Mouse (Mus musculus) heart, embryonic 11.5 days (tissue): ENCODE measurements around the gene Ciz1. TPM values are rescaled to one million over a fixed set of nuclear protein-coding genes. Genes with fewer than 3 reads are reported as not detected.

Experiments used
- ATAC-seq: fragments of 200-750 bp; cut with Nextera tagmentation; replicated peaks from 2 replicates; pipeline ENCODE4 v1.8.0; 2017; ENCODE audit warnings: moderate library complexity; ENCODE audit not compliant: insufficient number of reproducible peaks, low FRiP score, low TSS enrichment
- H3K27ac ChIP-seq: fragments of 300-500 bp; sonication (generic); 2 replicates; pipeline ENCODE4 v1.5.1; 2014; ENCODE audit warnings: mild to moderate bottlenecking, low read depth, low read length
- H3K27me3 ChIP-seq: fragments of 300-500 bp; sonication (generic); 2 replicates; pipeline ENCODE4 v1.6.1; 2014; ENCODE audit warnings: mild to moderate bottlenecking, low read length, mixed read lengths; ENCODE audit not compliant: control insufficient read depth, insufficient read depth
- H3K36me3 ChIP-seq: fragments of 300-500 bp; sonication (generic); 2 replicates; pipeline ENCODE4 v1.6.1; 2014; ENCODE audit warnings: mild to moderate bottlenecking, low read length, moderate library complexity, mixed read lengths; ENCODE audit not compliant: control insufficient read depth, insufficient read depth
- H3K4me1 ChIP-seq: fragments of 300-500 bp; sonication (generic); 2 replicates; pipeline ENCODE4 v1.6.1; 2014; ENCODE audit warnings: low read length; ENCODE audit not compliant: control insufficient read depth, insufficient read depth
- H3K4me2 ChIP-seq: fragments of 300-500 bp; sonication (generic); 2 replicates; pipeline ENCODE4 v1.6.1; 2014; ENCODE audit warnings: mild to moderate bottlenecking, moderate library complexity
- H3K4me3 ChIP-seq: fragments of 300-500 bp; sonication (generic); 2 replicates; pipeline ENCODE4 v1.5.1; 2014; ENCODE audit warnings: low read depth, low read length
- H3K9ac ChIP-seq: fragments of 300-500 bp; sonication (generic); 2 replicates; pipeline ENCODE4 v1.6.1; 2014; ENCODE audit warnings: mild to moderate bottlenecking, low read depth, low read length, moderate library complexity
- H3K9me3 ChIP-seq: fragments of 300-500 bp; sonication (generic); replicated peaks from 2 replicates; pipeline ENCODE4 v1.6.1; 2016; ENCODE audit warnings: low read length; ENCODE audit not compliant: control insufficient read depth
- WGBS: fragments of 180-500 bp; shearing (Covaris S2); extraction: QIAGEN DNeasy Blood & Tissue Kit; methylation state at CpG from one replicate; pipeline ENCODE4 v1.1.7; 2014; ENCODE audit not compliant: insufficient replicate concordance; 5-methylcytosine and 5-hydroxymethylcytosine counted together
- microRNA-seq: library from miRNA; unstranded; fragments of <30 nt; microRNA quantifications from one replicate; pipeline ENCODE4, GENCODE M21; 2016; ENCODE audit warnings: borderline number of aligned reads
- polyA plus RNA-seq: library from polyadenylated mRNA; unstranded; fragments of >200 nt; fragmentation: Nextera tagmentation; extraction: Ambion mirVana; gene quantifications from 2 replicates; pipeline ENCODE4 v1.2.1, GENCODE M21; 2014

Gene Ciz1
- polyA plus RNA-seq, 1 experiment from 2014 or later = 32.1 TPM

DNA sequence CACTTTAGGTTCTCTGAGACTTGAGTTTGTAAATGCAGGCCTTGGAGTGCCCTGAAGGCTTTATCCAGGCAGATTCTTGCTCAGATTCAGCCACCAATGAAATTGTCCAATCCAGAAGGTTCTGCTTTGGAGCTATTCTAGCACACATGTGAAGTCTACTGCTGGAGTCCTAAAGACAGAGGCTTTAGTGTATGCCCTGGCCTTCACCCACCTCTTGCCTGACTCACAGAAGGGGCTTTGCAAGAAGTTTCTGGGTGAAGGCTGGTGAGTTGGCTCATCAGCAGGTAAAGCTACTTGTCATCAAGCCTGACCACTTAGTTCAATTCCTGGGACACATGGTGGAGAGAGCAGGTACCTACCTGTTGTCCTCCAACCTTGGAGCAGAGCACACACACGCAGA is 74.0 kb downstream of the Ciz1 start:
- H3K4me1 ChIP-seq = peaks cover 47% of the 10 kb centered on the region

DNA sequence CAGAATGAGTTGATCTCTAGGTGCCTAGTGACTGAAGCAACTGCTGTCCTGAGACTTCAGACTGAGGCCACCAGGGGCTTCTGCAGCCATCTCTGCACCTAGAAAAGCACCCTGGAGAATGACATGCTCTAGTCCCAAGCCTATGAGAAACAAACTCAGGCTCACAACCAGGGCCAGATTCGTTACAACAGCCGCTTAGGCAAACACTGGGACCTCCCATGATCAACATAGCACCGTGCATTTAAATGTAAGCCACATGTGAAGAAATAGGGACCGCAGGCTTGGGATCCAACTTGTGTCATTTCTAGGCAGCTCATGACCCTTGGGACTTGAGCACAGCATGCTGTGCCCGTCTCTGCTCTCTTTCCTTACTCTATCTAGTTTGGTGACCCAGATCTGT is 75.6 kb downstream of the Ciz1 start:
- H3K36me3 ChIP-seq = no peaks in the 10 kb centered on the region
- H3K9me3 ChIP-seq = no peaks in the 10 kb centered on the region
- H3K9ac ChIP-seq = no peak overlapping the region
- H3K4me2 ChIP-seq = no peak overlapping the region
- H3K4me1 ChIP-seq = peaks cover 46% of the 10 kb centered on the region
- H3K27me3 ChIP-seq = no peaks in the 10 kb centered on the region
- H3K4me3 ChIP-seq = no peak overlapping the region
- H3K27ac ChIP-seq = no peak overlapping the region
- 84% methylated on average over 5 of the region's 5 CpGs for WGBS
- ATAC-seq = no peak

More for the DNA sequence above, 74.0 kb downstream of the Ciz1 start:
- Histone ChIP-seq H3K4me3 (no peak overlapping the region), H3K9me3 (no peaks in the 10 kb centered on the region), H3K36me3 (peaks cover under 1% of the 10 kb centered on the region), H3K9ac (no peak overlapping the region), H3K27me3 (no peaks in the 10 kb centered on the region), H3K27ac (no peak overlapping the region), H3K4me2 (no peak overlapping the region)
- no peak for ATAC-seq
- WGBS = 80% methylated on average over 1 of the region's 1 CpGs

DNA sequence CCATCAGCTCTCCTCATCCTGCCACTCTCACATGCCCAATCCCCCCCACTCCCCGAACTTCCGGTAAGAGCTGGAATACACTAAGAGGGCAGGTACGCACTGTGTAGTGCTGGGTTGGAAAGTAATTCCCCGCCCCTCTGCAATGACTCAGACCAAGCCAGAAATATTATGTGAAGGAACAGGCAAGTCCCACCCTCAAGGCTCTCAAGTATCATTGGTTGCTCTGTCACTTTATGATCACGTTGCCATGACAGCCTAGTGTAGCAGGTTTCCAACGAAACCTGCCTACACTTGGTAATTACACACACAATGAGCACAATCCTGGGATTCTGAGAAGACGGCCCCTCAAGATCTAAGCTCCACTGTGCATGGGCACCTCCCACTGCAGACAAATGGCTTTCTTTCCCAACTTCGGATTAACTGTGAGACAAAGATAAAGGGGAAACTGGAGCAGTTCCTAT is 76.2 kb downstream of the Ciz1 start:
- Histone ChIP-seq H3K36me3 (no peaks in the 10 kb centered on the region), H3K27ac (no peak overlapping the region; the same call in 1 of the 2 replicates), H3K4me2 (no peak overlapping the region), H3K4me1 (peaks cover 41% of the 10 kb centered on the region), H3K4me3 (no peak overlapping the region), H3K27me3 (no peaks in the 10 kb centered on the region), H3K9me3 (no peaks in the 10 kb centered on the region), H3K9ac (no peak overlapping the region)
- no peak for ATAC-seq
- WGBS = 67% methylated on average over 8 of the region's 8 CpGs

DNA sequence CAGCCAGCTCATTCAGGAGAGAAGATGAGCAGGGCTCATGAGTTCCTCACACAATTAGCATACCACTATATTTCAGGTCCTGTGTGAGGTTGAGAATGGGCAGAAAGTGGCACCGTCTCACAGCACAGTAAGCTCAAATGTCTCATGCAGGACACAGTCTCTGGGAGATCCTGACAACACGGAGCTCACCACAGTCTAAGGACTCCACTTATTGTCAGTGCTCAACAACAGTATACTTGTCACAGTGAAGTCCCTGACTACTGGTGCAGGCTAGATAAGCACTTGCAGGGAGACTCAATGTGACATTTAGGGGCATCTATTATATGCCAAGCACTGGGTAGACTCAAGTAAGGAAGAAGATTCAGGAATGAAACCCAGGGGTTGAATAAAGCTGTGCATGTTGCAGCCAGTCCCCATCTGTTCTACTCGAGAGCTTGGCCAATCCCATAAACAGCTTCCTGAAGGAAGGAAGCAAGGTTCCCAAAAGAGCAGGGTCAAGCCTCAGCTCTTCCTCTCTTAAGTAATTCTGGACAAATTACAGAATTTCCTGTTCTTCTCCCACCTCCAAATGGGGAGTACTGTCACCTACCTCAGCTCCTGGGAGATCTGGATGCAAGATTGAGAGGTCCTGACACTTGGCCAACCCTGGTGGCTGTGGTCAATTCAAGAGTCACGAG is 77.2 kb downstream of the Ciz1 start:
- H3K27ac ChIP-seq = peak overlapping the region; percentile 22; the same call in 1 of the 2 replicates
- no peaks in the 10 kb centered on the region for H3K27me3 ChIP-seq
- no peak overlapping the region for H3K9ac ChIP-seq
- H3K4me3 ChIP-seq = no peak overlapping the region
- no peak overlapping the region for H3K4me2 ChIP-seq
- peaks cover 33% of the 10 kb centered on the region for H3K4me1 ChIP-seq
- no peak for ATAC-seq
- H3K9me3 ChIP-seq = no peaks in the 10 kb centered on the region
- no peaks in the 10 kb centered on the region for H3K36me3 ChIP-seq
- 71% methylated on average over 4 of the region's 4 CpGs for WGBS

Small RNA genes lying within 50 kb of the gene (microRNA-seq; reads per million reads assigned to microRNA genes)
- gene Gm23363 (0.75 reads per million, percentile 6 among the genes with 10 or more reads in this experiment), gene Mir199b (402 reads per million, percentile 78 among the genes with 10 or more reads in this experiment)

Other genes starting within 250 kb of the Ciz1 start
- gene Prrc2b, start 201.2 kb upstream of the Ciz1 start, polyA plus RNA-seq = 39.3 and 40.6 TPM in 2 replicates
- gene Pomt1, start 115.7 kb upstream of the Ciz1 start, polyA plus RNA-seq = 12.9 and 15.3 TPM in 2 replicates
- 42.1 and 44.3 TPM in 2 replicates for gene Uck1, start 92.2 kb upstream of the Ciz1 start, polyA plus RNA-seq
- 20.5 and 26.8 TPM in 2 replicates for gene Golga2, start 64.9 kb upstream of the Ciz1 start, polyA plus RNA-seq
- gene Swi5, start 64.3 kb upstream of the Ciz1 start, polyA plus RNA-seq = 125 and 339 TPM in 2 replicates
- gene Dnm1, start 1.0 kb downstream of the Ciz1 start, polyA plus RNA-seq = 10.1 and 11.6 TPM in 2 replicates
- 50.1 and 51.3 TPM in 2 replicates for gene 1110008P14Rik, start 29.6 kb downstream of the Ciz1 start, polyA plus RNA-seq
- gene Lcn2, start 35.9 kb downstream of the Ciz1 start, polyA plus RNA-seq = 1.1 TPM in 1 of 2 replicates, not detected in the other
- gene Ptges2, start 43.6 kb downstream of the Ciz1 start, polyA plus RNA-seq = 32.7 and 38.2 TPM in 2 replicates
- 5.1 and 5.3 TPM in 2 replicates for gene Naif1, start 98.1 kb downstream of the Ciz1 start, polyA plus RNA-seq
- 7.9 and 8.5 TPM in 2 replicates for gene Slc25a25, start 99.1 kb downstream of the Ciz1 start, polyA plus RNA-seq
- 5.2 and 5.3 TPM in 2 replicates for gene Fam102a, start 183.0 kb downstream of the Ciz1 start, polyA plus RNA-seq
- gene Dpm2, start 218.5 kb downstream of the Ciz1 start, polyA plus RNA-seq = 81.7 and 85.3 TPM in 2 replicates
- 0.31 and 0.51 TPM in 2 replicates for gene Pip5kl1, start 222.5 kb downstream of the Ciz1 start, polyA plus RNA-seq
- gene 9430097D07Rik, start 223.4 kb downstream of the Ciz1 start, polyA plus RNA-seq = 0.17 TPM in 1 of 2 replicates, not detected in the other
- gene St6galnac4, start 234.8 kb downstream of the Ciz1 start, polyA plus RNA-seq = 32.9 and 40.9 TPM in 2 replicates
- 8.3 and 9.3 TPM in 2 replicates for gene St6galnac6, start 247.4 kb downstream of the Ciz1 start, polyA plus RNA-seq